ENCODE assay signal across 8 mouse cellular contexts in genomic region chr16:33832057-33832456, GRCm38 (mm10). TPM values are rescaled to one million over a fixed set of nuclear protein-coding genes. Genes with fewer than 3 reads are reported as not detected.
DNase-seq lines count a peak whose midpoint lies in the region; ATAC-seq lines count a peak whose summit lies in the region.

No protein-coding gene starts in this region.

- no peak overlapping the region for H3K9ac ChIP-seq in hindbrain, embryonic 12.5 days
- H3K9ac ChIP-seq in hindbrain, embryonic 11.5 days (ENCODE audit: low read depth, low read length) = no peak overlapping the region
- no peak overlapping the region for H3K9ac ChIP-seq in limb, embryonic 13.5 days

- intact Hi-C loops in left cerebral cortex, postnatal 25 days (cut with DNase I) = loop anchor here (5.0 kb wide), 1 partner anchor 60 kb away; no protein-coding TSS in a partner anchor

- no peak for ATAC-seq in hindbrain, embryonic 12.5 days (ENCODE audit: low FRiP score)
- no peak for ATAC-seq in hindbrain, embryonic 11.5 days (ENCODE audit: low FRiP score)
- no peak for ATAC-seq in limb, embryonic 13.5 days (ENCODE audit: low FRiP score, low read depth)

- no peaks in the 10 kb centered on the region for H3K36me3 ChIP-seq in hindbrain, embryonic 12.5 days
- no peaks in the 10 kb centered on the region for H3K36me3 ChIP-seq in hindbrain, embryonic 11.5 days (ENCODE audit: control insufficient read depth, insufficient read depth, low read length)
- H3K36me3 ChIP-seq in limb, embryonic 13.5 days = no peaks in the 10 kb centered on the region

- H3K4me1 ChIP-seq in hindbrain, embryonic 12.5 days = peaks cover 34% of the 10 kb centered on the region
- peaks cover 19% of the 10 kb centered on the region for H3K4me1 ChIP-seq in hindbrain, embryonic 11.5 days (replicated peaks; ENCODE audit: control insufficient read depth, insufficient read depth, low read length)
- H3K4me1 ChIP-seq in limb, embryonic 13.5 days = peaks cover 61% of the 10 kb centered on the region

- H3K9me3 ChIP-seq in hindbrain, embryonic 12.5 days (replicated peaks) = no peaks in the 10 kb centered on the region
- no peaks in the 10 kb centered on the region for H3K9me3 ChIP-seq in hindbrain, embryonic 11.5 days (ENCODE audit: control insufficient read depth, low read length)
- no peaks in the 10 kb centered on the region for H3K9me3 ChIP-seq in limb, embryonic 13.5 days

- H3K27ac ChIP-seq in hindbrain, embryonic 12.5 days = peak overlapping the region; percentile 30; the same call in 1 of the 2 replicates
- no peak overlapping the region for H3K27ac ChIP-seq in hindbrain, embryonic 11.5 days (ENCODE audit: low read depth, low read length)
- H3K27ac ChIP-seq in limb, embryonic 13.5 days = peak overlapping the region; percentile 88

- DNase-seq in hindbrain, embryonic 11.5 days (ENCODE audit: low spot score) = no peak
- peak; percentile 12 for DNase-seq in retina, postnatal 1 day
- no peak for DNase-seq in retina, embryonic 14.5 days (ENCODE audit: low spot score)
- DNase-seq in natural killer cell, adult 2 months (ENCODE audit: low spot score in 2 of 2) = no peak
- DNase-seq in left cerebral cortex, postnatal 25 days (ENCODE audit: low spot score in 2 of 2) = no peak
- DNase-seq in right cerebral cortex, adult 2 months (ENCODE audit: low spot score in 2 of 2) = no peak

- H3K4me3 ChIP-seq in hindbrain, embryonic 12.5 days = no peak overlapping the region
- no peak overlapping the region for H3K4me3 ChIP-seq in hindbrain, embryonic 11.5 days (ENCODE audit: low read depth, low read length)
- H3K4me3 ChIP-seq in limb, embryonic 13.5 days = 0 out of 2 replicates have a peak overlapping the region, but pooled peaks have one; percentile 38

- H3K27me3 ChIP-seq in hindbrain, embryonic 12.5 days = peaks cover 52% of the 10 kb centered on the region
- peaks cover 20% of the 10 kb centered on the region for H3K27me3 ChIP-seq in hindbrain, embryonic 11.5 days (ENCODE audit: control insufficient read depth, insufficient read depth, low read length)
- no peaks in the 10 kb centered on the region for H3K27me3 ChIP-seq in limb, embryonic 13.5 days

- 55% methylated on average over 6 of the region's 6 CpGs for WGBS in hindbrain, embryonic 12.5 days
- 47% methylated on average over 6 of the region's 6 CpGs for WGBS in hindbrain, embryonic 11.5 days
- 51% methylated on average over 6 of the region's 6 CpGs for WGBS in limb, embryonic 13.5 days

- peak overlapping the region; percentile 56 for H3K4me2 ChIP-seq in hindbrain, embryonic 12.5 days (replicated peaks)
- H3K4me2 ChIP-seq in hindbrain, embryonic 11.5 days (replicated peaks; ENCODE audit: low read depth, low read length) = no peak overlapping the region
- H3K4me2 ChIP-seq in limb, embryonic 13.5 days (replicated peaks) = peak overlapping the region; percentile 75

RNA-seq across cellular contexts. Expression of gene Itgb5, which starts 2.6 kb away (rescaled TPM):
- polyA plus RNA-seq in hindbrain, embryonic 12.5 days (2016; fragmentation: Nextera tagmentation; extraction: Ambion mirVana) = 48.3 and 48.9 TPM in 2 replicates
- polyA plus RNA-seq in hindbrain, embryonic 11.5 days (2014; fragmentation: Nextera tagmentation; extraction: Ambion mirVana) = 21.7 and 25.5 TPM in 2 replicates
- 59.6 and 61.0 TPM in 2 replicates for polyA plus RNA-seq in limb, embryonic 13.5 days (2015; fragmentation: Nextera tagmentation; extraction: Ambion mirVana)
- 10 to 100 TPM; 37.3 to 39.3 TPM for total RNA-seq in left cerebral cortex, postnatal 25 days (2021)

RNA-seq across cellular contexts. Expression of gene Muc13, which starts 38.2 kb away (rescaled TPM):
- polyA plus RNA-seq in hindbrain, embryonic 12.5 days (2016; fragmentation: Nextera tagmentation; extraction: Ambion mirVana) = 0.12 TPM in 1 of 2 replicates, not detected in the other
- polyA plus RNA-seq in hindbrain, embryonic 11.5 days (2014; fragmentation: Nextera tagmentation; extraction: Ambion mirVana) = 0.08 and 0.14 TPM in 2 replicates
- 0.06 and 0.22 TPM in 2 replicates for polyA plus RNA-seq in limb, embryonic 13.5 days (2015; fragmentation: Nextera tagmentation; extraction: Ambion mirVana)
- under 1 TPM in 1 of 2 experiments, not detected in 1; 0.16 TPM for total RNA-seq in left cerebral cortex, postnatal 25 days (2021)
